In genomic region chr2:34998956-34999355, GRCm38 (mm10) we compare ENCODE assay signal across 20 mouse cellular contexts. TPM values are rescaled to one million over a fixed set of nuclear protein-coding genes. Genes with fewer than 3 reads are reported as not detected.
DNase-seq lines count a peak whose midpoint lies in the region; TF ChIP-seq lines count a peak whose summit lies in the region.
"Had no signal": no experiment of that assay in that cellular context is flagged by ENCODE, and none has a peak within 500 bp of the region (broad histone marks: within the 10 kb centered on the region; RNA-seq: fewer than 3 reads in every experiment).

No protein-coding gene starts in this region.

- no peak for TF ChIP-seq POLR2A in lung, adult 2 months (IDR thresholded peaks at IDR 0.05; ENCODE audit: borderline replicate concordance, extremely low read depth, low read depth, low read length)

- DNase-seq in right cerebral cortex, adult 18-20 months: peak; percentile 72
- DNase-seq in right cerebral cortex, postnatal 4 days: no peak
- DNase-seq in frontal cortex, adult 2 months (ENCODE audit: extremely low spot score in 1 of 2, low spot score in 1 of 2): peak; percentile 63 to 69
- DNase-seq in left cerebral cortex, postnatal 25 days (ENCODE audit: low spot score in 2 of 2): peak; percentile 43 to 93
- DNase-seq in telencephalon, adult 2 months (ENCODE audit: low read depth, low spot score): peak; percentile 36
- no peak for DNase-seq in midbrain, embryonic 10.5 days (ENCODE audit: low spot score)
- no peak for DNase-seq in lung, adult 2 months
- DNase-seq in adrenal gland, adult (ENCODE audit: inconsistent age in 2 of 2, low spot score in 1 of 2): no peak
- DNase-seq: adrenal gland, postnatal 36 days; cerebellum, adult 2 months; cerebellum, postnatal 36 days; gastrocnemius, postnatal 25 days; heart, adult 2 months; heart, postnatal 36 days; spleen, adult 18-20 months; thymus, adult 2 months had no signal

- intact Hi-C loops in left cerebral cortex, postnatal 25 days (cut with DNase I): no loop called here

- no peak overlapping the region for H3K4me3 ChIP-seq in midbrain, embryonic 10.5 days
- no peak overlapping the region for H3K4me3 ChIP-seq in lung, adult 2 months (replicated peaks; ENCODE audit: extremely low read depth, low read depth, low read length)
- H3K4me3 ChIP-seq: embryonic facial prominence, embryonic 15.5 days; heart, adult 2 months; hindbrain, embryonic 15.5 days; liver, embryonic 15.5 days; midbrain, embryonic 15.5 days had no signal

- H3K9me3 ChIP-seq in midbrain, embryonic 10.5 days (replicated peaks): no peaks in the 10 kb centered on the region
- H3K9me3 ChIP-seq: embryonic facial prominence, embryonic 15.5 days; hindbrain, embryonic 15.5 days; liver, embryonic 15.5 days; midbrain, embryonic 15.5 days had no signal

- H3K4me1 ChIP-seq in midbrain, embryonic 10.5 days: peaks cover 14% of the 10 kb centered on the region
- no peaks in the 10 kb centered on the region for H3K4me1 ChIP-seq in lung, adult 2 months (ENCODE audit: control insufficient read depth, insufficient read depth, low read length)
- H3K4me1 ChIP-seq: embryonic facial prominence, embryonic 15.5 days; liver, embryonic 15.5 days had no signal

- TF ChIP-seq CTCF in lung, adult 2 months (IDR thresholded peaks at IDR 0.05; ENCODE audit: insufficient read depth, low read length): no peak

- no peaks in the 10 kb centered on the region for H3K27me3 ChIP-seq in midbrain, embryonic 10.5 days (ENCODE audit: low read depth, poor library complexity, severe bottlenecking)
- H3K27me3 ChIP-seq: embryonic facial prominence, embryonic 15.5 days; hindbrain, embryonic 15.5 days; liver, embryonic 15.5 days; midbrain, embryonic 15.5 days had no signal

- H3K27ac ChIP-seq in midbrain, embryonic 10.5 days (replicated peaks): no peak overlapping the region
- H3K27ac ChIP-seq: embryonic facial prominence, embryonic 15.5 days; heart, adult 2 months; hindbrain, embryonic 15.5 days; liver, embryonic 15.5 days; midbrain, embryonic 15.5 days had no signal

- no peaks in the 10 kb centered on the region for H3K36me3 ChIP-seq in midbrain, embryonic 10.5 days
- H3K36me3 ChIP-seq: embryonic facial prominence, embryonic 15.5 days; hindbrain, embryonic 15.5 days; liver, embryonic 15.5 days; midbrain, embryonic 15.5 days had no signal

- 84% methylated on average over 9 of the region's 9 CpGs for WGBS in midbrain, embryonic 10.5 days
- 80% methylated on average over 9 of the region's 9 CpGs for WGBS in lung, adult 2 months

RNA-seq across cellular contexts. Expression of gene Traf1, which starts 37.4 kb away (rescaled TPM):
- 3.5 and 4.8 TPM in 2 replicates for polyA plus RNA-seq in frontal cortex, adult 2 months (2012; rRNA removed)
- total RNA-seq in left cerebral cortex, postnatal 25 days (2021): 1 to 10 TPM in 1 of 2 experiments, under 1 TPM in 1; 0.57 to 2.1 TPM
- 0.12 and 0.27 TPM in 2 replicates for polyA plus RNA-seq in midbrain, embryonic 10.5 days (2016; fragmentation: Nextera tagmentation; extraction: Ambion mirVana)
- polyA plus RNA-seq in lung, adult 2 months (2012; rRNA removed): 52.3 and 59.6 TPM in 2 replicates

Comparison
In these comparisons a context has a peak if more than half of its experiments do, and no peak if none do; other contexts are left out.
1. DNase-seq: peak in right cerebral cortex, adult 18-20 months (single experiment), frontal cortex, adult 2 months (2 of 2), left cerebral cortex, postnatal 25 days (2 of 2) and telencephalon, adult 2 months (single experiment); none in right cerebral cortex, postnatal 4 days (single experiment), midbrain, embryonic 10.5 days (single experiment), lung, adult 2 months (single experiment) and adrenal gland, adult (0 of 2).